Mouse (Mus musculus) neural tube, embryonic 11.5 days (tissue): ENCODE results near the gene Vmn2r9. TPM values are rescaled to one million over a fixed set of nuclear protein-coding genes. Genes with fewer than 3 reads are reported as not detected.

Experiments
- polyA plus RNA-seq: library from polyadenylated mRNA; unstranded; fragments of >200 nt; fragmentation: Nextera tagmentation; extraction: Ambion mirVana; gene quantifications from 2 replicates; pipeline ENCODE4 v1.2.1, GENCODE M21; 2014

The Vmn2r9 gene
- polyA plus RNA-seq, 1 experiment from 2014 or later = not detected

Other genes with a start within 250 kb of the Vmn2r9 start
- 53.4 and 53.5 TPM in 2 replicates for gene Gak, start 222.8 kb downstream of the Vmn2r9 start, polyA plus RNA-seq
- gene Tmem175, start 222.8 kb downstream of the Vmn2r9 start, polyA plus RNA-seq = 17.7 and 20.7 TPM in 2 replicates
- 7.1 and 8.2 TPM in 2 replicates for gene Idua, start 192.3 kb downstream of the Vmn2r9 start, polyA plus RNA-seq
- gene Dgkq, start 182.9 kb downstream of the Vmn2r9 start, polyA plus RNA-seq = 11.6 and 12.1 TPM in 2 replicates
- 0.96 and 0.97 TPM in 2 replicates for gene Slc26a1, start 177.0 kb downstream of the Vmn2r9 start, polyA plus RNA-seq
- gene Fgfrl1, start 160.2 kb downstream of the Vmn2r9 start, polyA plus RNA-seq = 26.0 and 28.6 TPM in 2 replicates
- 0.95 and 0.97 TPM in 2 replicates for gene Rnf212, start 77.6 kb downstream of the Vmn2r9 start, polyA plus RNA-seq
- not detected in 2 replicates for gene Tmed11, start 57.2 kb downstream of the Vmn2r9 start, polyA plus RNA-seq
- gene Vmn2r8, start 43.8 kb downstream of the Vmn2r9 start, polyA plus RNA-seq = not detected in 2 replicates
- not detected in 2 replicates for gene Vmn2r10, start 153.9 kb upstream of the Vmn2r9 start, polyA plus RNA-seq
- gene Vmn2r11, start 207.0 kb upstream of the Vmn2r9 start, polyA plus RNA-seq = not detected in 2 replicates
- not detected in 2 replicates for gene Vmn2r12, start 245.3 kb upstream of the Vmn2r9 start, polyA plus RNA-seq